Mouse (Mus musculus): ENCODE measurements around the gene Pdzd2. TPM values are rescaled to one million over a fixed set of nuclear protein-coding genes. Genes with fewer than 3 reads are reported as not detected.

The Pdzd2 gene
- polyA plus RNA-seq, 1 experiment: 1.1 TPM

DNA sequence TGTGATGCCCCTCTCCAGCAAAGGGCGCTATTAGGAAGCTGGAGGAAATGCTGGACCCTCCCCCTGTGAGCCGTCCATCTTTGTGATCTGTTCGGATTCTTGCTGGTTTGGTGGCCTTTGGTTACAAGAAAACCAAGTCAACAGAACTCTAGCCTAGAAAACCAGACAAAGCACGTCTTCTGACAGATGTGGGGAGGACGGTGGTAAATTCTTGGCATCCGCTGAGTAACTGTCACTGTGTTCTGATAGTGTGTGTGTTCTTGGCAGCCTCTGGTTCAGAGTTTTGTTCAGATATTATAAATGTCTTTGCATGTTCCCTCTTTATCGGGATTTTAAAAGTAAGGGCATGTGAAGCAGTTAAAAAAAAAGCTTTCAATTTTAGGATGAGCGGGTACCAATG lies 274.0 kb downstream of the Pdzd2 start:
- no peak for TF ChIP-seq FLI1 (IDR thresholded peaks at IDR 0.05; ENCODE audit: low read length)
- TF ChIP-seq GATA1 (IDR thresholded peaks at IDR 0.05; ENCODE audit: borderline replicate concordance, low read length): no peak
- Histone ChIP-seq H3K9me3 (no peaks in the 10 kb centered on the region), H3K4me1 (no peaks in the 10 kb centered on the region), H3K36me3 (replicated peaks; ENCODE audit: low read length) (no peaks in the 10 kb centered on the region), H3K27me3 (replicated peaks) (peaks cover 25% of the 10 kb centered on the region), H3K4me3 (replicated peaks) (no peak overlapping the region)

GRCm38 (mm10) chr15:12456808-12457207 lies 282.9 kb downstream of the Pdzd2 start:
- no peak for TF ChIP-seq GATA1 (IDR thresholded peaks at IDR 0.05; ENCODE audit: borderline replicate concordance, low read length)
- no peak for TF ChIP-seq FLI1 (IDR thresholded peaks at IDR 0.05; ENCODE audit: low read length)
- Histone ChIP-seq H3K27me3 (replicated peaks) (peaks cover 8% of the 10 kb centered on the region), H3K9me3 (no peaks in the 10 kb centered on the region), H3K36me3 (replicated peaks; ENCODE audit: low read length) (no peaks in the 10 kb centered on the region), H3K4me1 (peaks cover 7% of the 10 kb centered on the region), H3K4me3 (replicated peaks) (no peak overlapping the region)

DNA sequence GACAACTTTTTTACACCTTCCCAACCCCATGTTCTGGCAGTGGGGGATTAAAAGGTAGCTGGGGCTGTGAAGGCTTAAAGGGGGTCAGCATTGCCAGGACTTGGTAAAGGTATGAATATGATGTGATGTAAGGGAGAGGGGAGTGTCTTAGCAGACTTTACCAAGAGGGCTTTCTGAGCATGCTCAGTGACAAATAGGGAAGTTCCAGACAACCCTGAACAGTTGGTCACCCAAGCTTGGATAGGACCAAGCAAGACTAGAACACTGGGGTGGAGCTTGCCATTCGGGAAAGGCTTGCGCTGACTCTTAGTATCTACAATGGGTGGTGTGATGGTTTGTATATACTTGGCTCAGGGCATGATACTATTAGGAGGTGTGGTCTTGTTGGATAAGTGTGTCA lies 286.4 kb downstream of the Pdzd2 start:
- no peak for TF ChIP-seq FLI1 (IDR thresholded peaks at IDR 0.05; ENCODE audit: low read length)
- no peak for TF ChIP-seq GATA1 (IDR thresholded peaks at IDR 0.05; ENCODE audit: borderline replicate concordance, low read length)
- no peak overlapping the region for H3K4me3 ChIP-seq (replicated peaks)

DNA sequence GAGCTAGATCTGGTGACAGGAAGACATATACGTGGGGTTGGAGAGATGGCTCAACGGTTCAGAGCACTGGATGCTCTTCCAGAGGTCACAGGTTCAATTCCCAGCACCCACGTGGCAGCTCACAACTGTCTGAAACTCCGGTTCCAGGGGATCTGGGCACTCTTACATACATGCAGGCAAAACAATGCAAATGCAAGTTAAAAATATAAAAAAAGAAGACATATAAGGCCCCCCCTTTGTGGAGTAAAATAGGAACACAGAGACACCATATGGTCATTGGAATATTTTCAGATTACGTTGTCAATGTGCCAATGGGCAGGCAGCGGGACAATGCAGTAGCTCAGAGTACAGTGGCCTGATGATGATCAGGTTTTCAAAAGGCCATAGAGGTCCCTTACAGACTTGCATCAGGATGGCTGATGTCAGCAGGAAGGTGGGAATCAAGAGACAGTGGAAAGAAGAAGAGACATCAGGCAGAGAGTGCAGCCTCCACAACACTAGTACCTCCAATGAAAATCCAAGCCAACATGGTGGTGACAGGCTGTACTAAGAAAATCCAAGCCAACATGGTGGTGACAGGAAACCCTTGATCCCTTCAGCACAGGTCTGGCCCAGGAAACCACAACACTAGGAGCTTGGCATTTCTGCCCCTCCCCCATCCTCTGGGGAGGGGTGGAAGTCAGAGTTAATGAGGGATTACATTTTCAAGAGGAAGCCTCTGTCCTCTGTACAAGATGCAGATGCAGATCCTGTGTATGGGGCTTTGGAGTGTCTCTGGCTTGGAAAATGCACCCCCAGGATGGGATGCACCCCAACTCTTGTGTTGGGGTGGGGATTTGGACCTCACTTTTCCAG lies 287.4 kb downstream of the Pdzd2 start:
- Histone ChIP-seq H3K9me3 (no peaks in the 10 kb centered on the region), H3K27me3 (replicated peaks) (peaks cover 7% of the 10 kb centered on the region), H3K4me3 (replicated peaks) (no peak overlapping the region), H3K4me1 (peaks cover 7% of the 10 kb centered on the region), H3K36me3 (replicated peaks; ENCODE audit: low read length) (no peaks in the 10 kb centered on the region)
- TF ChIP-seq GATA1 (IDR thresholded peaks at IDR 0.05; ENCODE audit: borderline replicate concordance, low read length) (no peak), FLI1 (IDR thresholded peaks at IDR 0.05; ENCODE audit: low read length) (no peak)

More for the DNA sequence above, 286.4 kb downstream of the Pdzd2 start:
- Histone ChIP-seq H3K9me3 (no peaks in the 10 kb centered on the region), H3K27me3 (replicated peaks) (peaks cover 5% of the 10 kb centered on the region), H3K4me1 (peaks cover 7% of the 10 kb centered on the region), H3K36me3 (replicated peaks; ENCODE audit: low read length) (no peaks in the 10 kb centered on the region)

DNA sequence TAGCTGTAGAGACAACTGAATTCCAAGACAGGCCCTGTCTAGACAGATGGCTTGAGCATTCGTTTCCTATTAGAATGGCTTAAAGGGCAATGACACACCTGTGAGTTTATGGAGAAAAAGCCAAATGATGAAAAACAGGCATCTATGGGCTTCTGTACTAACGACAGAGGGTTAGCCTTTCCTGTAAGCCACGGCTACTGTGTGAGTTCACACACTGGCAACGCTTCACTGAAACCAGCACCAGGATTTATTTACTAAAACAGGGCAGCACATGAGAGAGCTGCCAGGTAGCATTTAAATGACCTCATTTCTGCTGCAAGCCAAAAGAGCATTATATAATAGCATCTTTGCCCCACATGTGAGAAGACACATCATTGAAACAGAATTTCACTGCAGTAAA lies 288.3 kb downstream of the Pdzd2 start:
- Histone ChIP-seq H3K27me3 (replicated peaks) (peaks cover 8% of the 10 kb centered on the region), H3K36me3 (replicated peaks; ENCODE audit: low read length) (no peaks in the 10 kb centered on the region), H3K4me1 (peaks cover 7% of the 10 kb centered on the region), H3K9me3 (no peaks in the 10 kb centered on the region), H3K4me3 (replicated peaks) (no peak overlapping the region)
- TF ChIP-seq FLI1 (IDR thresholded peaks at IDR 0.05; ENCODE audit: low read length) (no peak), GATA1 (IDR thresholded peaks at IDR 0.05; ENCODE audit: borderline replicate concordance, low read length) (no peak)

DNA sequence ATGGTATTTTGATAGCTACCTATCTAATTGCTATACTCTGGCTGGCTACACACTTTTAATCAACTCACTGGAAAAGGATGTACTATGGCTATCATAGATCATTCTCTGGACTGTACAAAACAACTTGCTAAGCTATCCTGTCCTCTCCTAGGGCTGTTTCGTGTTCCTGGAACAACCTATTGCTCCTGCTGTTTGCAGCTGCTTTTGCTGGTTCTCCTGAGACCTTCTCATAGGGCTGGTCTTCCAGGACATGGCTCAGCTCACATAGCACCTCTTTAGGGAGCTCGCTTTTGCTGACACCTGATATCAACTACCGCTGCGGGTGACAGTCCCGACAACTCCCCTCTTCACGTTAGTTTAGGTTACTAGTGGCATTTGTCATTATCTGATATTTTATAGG lies 288.9 kb downstream of the Pdzd2 start:
- Histone ChIP-seq H3K4me3 (replicated peaks) (no peak overlapping the region), H3K36me3 (replicated peaks; ENCODE audit: low read length) (no peaks in the 10 kb centered on the region), H3K27me3 (replicated peaks) (peaks cover 8% of the 10 kb centered on the region), H3K4me1 (peaks cover 7% of the 10 kb centered on the region), H3K9me3 (no peaks in the 10 kb centered on the region)
- TF ChIP-seq GATA1 (IDR thresholded peaks at IDR 0.05; ENCODE audit: borderline replicate concordance, low read length) (no peak), FLI1 (IDR thresholded peaks at IDR 0.05; ENCODE audit: low read length) (no peak)

- Histone ChIP-seq H3K36me3 (replicated peaks; ENCODE audit: low read length) (no peaks in the 10 kb centered on the region), H3K4me1 (peaks cover 7% of the 10 kb centered on the region), H3K4me3 (replicated peaks) (no peak overlapping the region), H3K9me3 (no peaks in the 10 kb centered on the region), H3K27me3 (replicated peaks) (peaks cover 11% of the 10 kb centered on the region)
- TF ChIP-seq GATA1 (IDR thresholded peaks at IDR 0.05; ENCODE audit: borderline replicate concordance, low read length) (no peak), FLI1 (IDR thresholded peaks at IDR 0.05; ENCODE audit: low read length) (no peak)
These were observed 290.4 kb downstream of the Pdzd2 start for GRCm38 (mm10) chr15:12449321-12449720.

- H3K4me1 ChIP-seq: no peaks in the 10 kb centered on the region; the same call in 1 of the 2 replicates
- H3K36me3 ChIP-seq (replicated peaks; ENCODE audit: low read length): no peaks in the 10 kb centered on the region
- 0 out of 2 replicates have a peak, but pooled peaks cover 4% of the 10 kb centered on the region for H3K9me3 ChIP-seq
- H3K27me3 ChIP-seq (replicated peaks): peaks cover 15% of the 10 kb centered on the region
- H3K4me3 ChIP-seq (replicated peaks): no peak overlapping the region
- TF ChIP-seq FLI1 (IDR thresholded peaks at IDR 0.05; ENCODE audit: low read length): no peak
These were observed 292.7 kb downstream of the Pdzd2 start for GRCm38 (mm10) chr15:12447021-12447434.

DNA sequence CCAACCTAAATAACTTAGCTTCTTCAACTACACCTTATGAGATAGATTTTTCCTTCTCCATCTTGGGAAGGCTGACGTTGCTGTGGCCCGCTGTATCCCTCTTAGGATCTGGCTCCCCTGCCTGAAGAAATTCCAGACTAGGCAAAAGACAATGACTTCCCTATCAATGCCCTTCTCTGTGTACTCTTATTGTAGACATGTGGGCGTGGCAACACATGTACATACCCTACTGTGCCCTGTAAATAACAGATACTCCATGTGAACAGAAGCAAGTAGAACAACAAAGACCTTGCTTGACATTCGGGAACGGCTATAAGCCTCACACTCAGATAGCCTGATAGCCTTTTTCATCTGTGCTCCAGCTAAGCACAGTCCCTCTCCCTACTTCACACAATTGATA lies 295.2 kb downstream of the Pdzd2 start:
- H3K36me3 ChIP-seq (replicated peaks; ENCODE audit: low read length): no peaks in the 10 kb centered on the region
- TF ChIP-seq FLI1 (IDR thresholded peaks at IDR 0.05; ENCODE audit: low read length) (no peak), GATA1 (IDR thresholded peaks at IDR 0.05; ENCODE audit: borderline replicate concordance, low read length) (no peak)

GRCm38 (mm10) chr15:12439351-12439751 lies 300.4 kb downstream of the Pdzd2 start:
- no peak for TF ChIP-seq FLI1 (IDR thresholded peaks at IDR 0.05; ENCODE audit: low read length)
- TF ChIP-seq GATA1 (IDR thresholded peaks at IDR 0.05; ENCODE audit: borderline replicate concordance, low read length): no peak
- Histone ChIP-seq H3K9me3 (0 out of 2 replicates have a peak, but pooled peaks cover 4% of the 10 kb centered on the region), H3K4me3 (replicated peaks) (no peak overlapping the region), H3K36me3 (replicated peaks; ENCODE audit: low read length) (no peaks in the 10 kb centered on the region), H3K27me3 (replicated peaks) (peaks cover 32% of the 10 kb centered on the region), H3K4me1 (peaks cover 41% of the 10 kb centered on the region)

More for the DNA sequence above, 295.2 kb downstream of the Pdzd2 start:
- no peak overlapping the region for H3K4me3 ChIP-seq (replicated peaks)
- peaks cover 19% of the 10 kb centered on the region for H3K27me3 ChIP-seq (replicated peaks)
- H3K4me1 ChIP-seq: peaks cover under 1% of the 10 kb centered on the region; the same call in 1 of the 2 replicates
- 0 out of 2 replicates have a peak, but pooled peaks cover 4% of the 10 kb centered on the region for H3K9me3 ChIP-seq

Data from megakaryocyte, embryonic 14.5 days (primary cell).